Mouse (Mus musculus): ENCODE data around the gene Osgin1. TPM values are rescaled to one million over a fixed set of nuclear protein-coding genes. Genes with fewer than 3 reads are reported as not detected.

Osgin1 gene
- total RNA-seq, 4 experiments from 2014 or later = 0.39 to 1.5 (median 0.74) TPM

GRCm38 (mm10) chr8:119423631-119424141 lies 10.2 kb upstream of the Osgin1 start:
- no peak for DNase-seq (ENCODE audit: low spot score in 2 of 2)

- no peak for DNase-seq (ENCODE audit: low spot score in 2 of 2)
Observed at GRCm38 (mm10) chr8:119424199-119424733, 9.7 kb upstream of the Osgin1 start.

GRCm38 (mm10) chr8:119424740-119425139 lies 9.2 kb upstream of the Osgin1 start:
- no peak for DNase-seq (ENCODE audit: low spot score in 2 of 2)

GRCm38 (mm10) chr8:119425533-119425932 lies 8.4 kb upstream of the Osgin1 start:
- DNase-seq (ENCODE audit: low spot score in 2 of 2) = no peak

- no peak for DNase-seq (ENCODE audit: low spot score in 2 of 2)
Observed at GRCm38 (mm10) chr8:119426069-119426735, 7.7 kb upstream of the Osgin1 start.

- no peak for DNase-seq (ENCODE audit: low spot score in 2 of 2)
Observed at GRCm38 (mm10) chr8:119427634-119428349, 6.1 kb upstream of the Osgin1 start.

GRCm38 (mm10) chr8:119428350-119428740 lies 5.6 kb upstream of the Osgin1 start:
- no peak for DNase-seq (ENCODE audit: low spot score in 2 of 2)

- DNase-seq (ENCODE audit: low spot score in 2 of 2) = no peak
Observed at GRCm38 (mm10) chr8:119428766-119429327, 5.1 kb upstream of the Osgin1 start.

- DNase-seq (ENCODE audit: low spot score in 2 of 2) = no peak
Observed at GRCm38 (mm10) chr8:119429552-119429951, 4.4 kb upstream of the Osgin1 start.

GRCm38 (mm10) chr8:119430250-119430649 lies 3.7 kb upstream of the Osgin1 start:
- no peak for DNase-seq (ENCODE audit: low spot score in 2 of 2)

- no peak for DNase-seq (ENCODE audit: low spot score in 2 of 2)
Observed at GRCm38 (mm10) chr8:119430690-119431089, 3.2 kb upstream of the Osgin1 start.

GRCm38 (mm10) chr8:119432372-119432771 lies 1.6 kb upstream of the Osgin1 start:
- DNase-seq (ENCODE audit: low spot score in 2 of 2) = no peak

- DNase-seq (ENCODE audit: low spot score in 2 of 2) = no peak
Observed at GRCm38 (mm10) chr8:119434569-119434968, 645 bp downstream of the Osgin1 start.

GRCm38 (mm10) chr8:119435527-119435926 lies 1.6 kb downstream of the Osgin1 start:
- no peak for DNase-seq (ENCODE audit: low spot score in 2 of 2)

GRCm38 (mm10) chr8:119436331-119436730 lies 2.4 kb downstream of the Osgin1 start:
- no peak for DNase-seq (ENCODE audit: low spot score in 2 of 2)

- DNase-seq (ENCODE audit: low spot score in 2 of 2) = no peak
Observed at GRCm38 (mm10) chr8:119436933-119437332, 3.0 kb downstream of the Osgin1 start.

- DNase-seq (ENCODE audit: low spot score in 2 of 2) = no peak
Observed at GRCm38 (mm10) chr8:119437506-119437905, 3.6 kb downstream of the Osgin1 start.

- DNase-seq (ENCODE audit: low spot score in 2 of 2) = no peak
Observed at GRCm38 (mm10) chr8:119438876-119439275, 5.0 kb downstream of the Osgin1 start.

GRCm38 (mm10) chr8:119439424-119439823 lies 5.5 kb downstream of the Osgin1 start:
- no peak for DNase-seq (ENCODE audit: low spot score in 2 of 2)

- DNase-seq (ENCODE audit: low spot score in 2 of 2) = no peak
Observed at GRCm38 (mm10) chr8:119439893-119440249, 5.9 kb downstream of the Osgin1 start.

- DNase-seq (ENCODE audit: low spot score in 2 of 2) = peak in 1 of 2 experiments; percentile 54
Observed at GRCm38 (mm10) chr8:119440250-119440951, 6.5 kb downstream of the Osgin1 start.

- DNase-seq (ENCODE audit: low spot score in 2 of 2) = no peak
Observed at GRCm38 (mm10) chr8:119440952-119441270, 7.0 kb downstream of the Osgin1 start.

All from left cerebral cortex, adult 8-10 months (tissue).